Mouse (Mus musculus): Measurements from ENCODE around the gene Lsr.
A peak's percentile ranks its signal among the peaks of the same experiment; 100 is the strongest.
"Not testable (repeated sequence)": the region's sequence is repeated elsewhere in the genome, so short reads cannot be mapped to it uniquely, and the experiment has no call there.

Lsr gene

DNA sequence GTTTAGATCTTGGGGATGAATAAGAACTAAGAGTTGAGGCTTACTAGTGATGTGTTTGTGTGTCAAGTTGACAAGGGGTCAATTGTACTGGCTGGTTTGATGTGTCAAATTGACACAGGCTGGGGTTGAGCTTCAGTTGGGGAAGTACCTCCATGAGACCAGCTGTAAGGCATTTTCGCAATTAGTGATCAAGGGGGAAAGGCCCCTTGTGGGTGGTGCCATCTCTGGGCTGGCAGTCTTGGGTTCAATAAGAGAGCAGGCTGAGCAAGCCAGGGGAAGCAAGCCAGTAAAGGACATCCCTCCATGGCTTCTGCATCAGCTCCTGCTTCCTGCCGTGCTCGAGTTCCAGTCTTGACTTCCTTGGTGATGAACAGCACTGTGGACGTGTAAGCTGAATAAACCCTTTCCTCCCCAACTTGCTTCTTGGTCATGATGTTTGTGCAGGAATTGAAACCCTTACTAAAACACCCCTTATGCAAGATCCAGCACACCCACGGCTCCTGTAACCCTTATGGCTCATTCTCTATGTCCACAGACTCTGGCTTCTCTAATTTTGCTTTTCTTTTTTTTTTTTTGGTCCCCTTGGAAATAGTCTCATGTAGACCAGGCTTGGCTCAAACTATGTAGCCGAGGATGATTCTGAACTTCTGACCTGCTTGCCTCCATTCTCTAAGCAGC, 37.7 kb downstream of the Lsr start:
- DNase-seq (ENCODE audit: low read depth, low spot score) = not testable (repeated sequence)

GRCm38 (mm10) chr7:30924581-30924980, 48.7 kb downstream of the Lsr start, which contains the start of gene Hamp2:
Gene Hamp2 (minus strand): TSS chr7:30924681.
- not testable (repeated sequence) for DNase-seq (ENCODE audit: low read depth, low spot score)

GRCm38 (mm10) chr7:30924071-30924470, 49.2 kb downstream of the Lsr start:
- no peak for DNase-seq (ENCODE audit: low read depth, low spot score)

DNA sequence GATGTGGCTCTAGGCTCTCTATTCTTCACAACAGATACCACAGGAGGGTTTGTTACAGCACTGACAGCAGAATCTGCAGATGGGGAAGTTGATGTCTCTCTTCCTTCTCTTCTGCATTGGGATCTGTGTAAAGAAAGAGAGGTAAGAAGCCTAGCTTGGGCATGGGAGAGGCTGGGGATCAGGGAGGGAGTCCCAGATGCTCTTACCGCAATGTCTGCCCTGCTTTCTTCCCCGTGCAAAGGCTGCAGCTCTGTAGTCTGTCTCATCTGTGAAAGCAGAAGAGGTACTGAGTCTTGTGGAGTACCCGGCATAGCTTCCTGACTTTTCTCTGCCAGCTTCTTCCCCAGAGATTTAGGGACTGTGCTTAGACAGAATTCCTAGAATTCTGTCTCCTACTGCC, 50.8 kb downstream of the Lsr start:
- not testable (repeated sequence) for DNase-seq (ENCODE audit: low read depth, low spot score)

DNA sequence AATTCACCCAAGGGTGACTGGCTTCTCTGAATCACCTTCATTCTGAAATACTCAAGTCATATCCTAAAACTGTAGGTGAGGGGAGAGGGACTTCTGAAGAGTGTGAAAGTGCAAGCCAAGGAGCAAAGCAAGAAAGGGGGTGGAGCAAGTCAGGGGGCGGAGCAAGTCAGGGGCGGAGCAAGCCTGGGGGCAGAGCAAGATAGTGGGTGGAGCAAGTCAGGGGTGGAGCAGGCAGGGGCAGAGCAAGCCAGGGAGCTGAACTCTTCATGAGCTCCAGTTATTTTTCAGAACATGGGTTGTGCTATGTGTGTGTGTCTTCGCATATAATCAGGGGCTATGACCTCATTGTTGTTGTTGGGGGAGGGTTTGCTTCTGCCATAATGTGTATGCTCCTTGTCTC, 53.0 kb downstream of the Lsr start:
- DNase-seq (ENCODE audit: low read depth, low spot score) = no peak

- DNase-seq (ENCODE audit: low read depth, low spot score) = no peak
Measured at GRCm38 (mm10) chr7:30917219-30917618, 56.0 kb downstream of the Lsr start.

- peak; percentile 27 for DNase-seq (ENCODE audit: low read depth, low spot score)
Measured at GRCm38 (mm10) chr7:30916713-30917112, 56.6 kb downstream of the Lsr start.

DNA sequence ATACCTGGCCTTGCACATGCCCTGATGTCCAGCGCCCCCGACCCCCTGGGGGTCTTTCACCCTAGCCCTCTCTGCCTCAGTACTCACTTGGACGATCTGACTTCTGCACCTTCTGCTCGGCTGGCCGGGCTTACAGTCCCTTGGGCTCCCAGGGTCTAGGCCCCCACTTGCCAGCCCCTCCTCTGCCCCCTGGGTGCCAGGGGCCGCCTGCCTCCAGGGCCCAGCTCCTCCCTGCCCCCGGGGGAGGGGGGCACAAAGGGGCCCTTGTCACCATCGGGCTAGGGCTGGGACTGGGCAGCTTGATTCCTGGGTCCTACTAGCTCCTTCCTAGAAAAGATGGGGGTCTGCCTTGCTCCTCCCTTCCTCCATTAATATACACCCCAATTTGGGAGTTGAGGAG, 58.5 kb downstream of the Lsr start, which contains the start of gene Mag:
TSS of gene Mag (minus strand) at position 142 of the 400 bp plus-strand sequence.
- peak; percentile 31 for DNase-seq (ENCODE audit: low read depth, low spot score)

DNA sequence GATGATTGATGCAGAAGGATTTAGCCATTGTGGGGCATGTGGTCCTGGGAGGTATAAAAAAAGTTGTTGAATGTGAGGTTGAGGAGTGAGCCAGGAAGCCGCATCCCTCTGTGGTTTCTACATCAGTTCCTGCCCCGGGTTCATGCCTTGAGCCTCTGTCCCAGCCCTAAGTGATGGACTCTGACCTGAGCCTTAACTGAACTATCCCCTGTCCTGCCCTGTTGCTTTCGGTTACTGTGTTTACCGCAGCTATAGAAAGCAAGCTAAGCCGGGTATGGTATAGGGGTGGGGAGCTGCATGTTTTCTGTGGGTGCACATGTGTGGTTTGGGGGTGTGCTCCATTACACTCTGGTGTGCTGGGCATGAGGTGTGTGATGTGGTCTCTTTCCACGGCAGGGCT, 63.5 kb downstream of the Lsr start:
- no peak for DNase-seq (ENCODE audit: low read depth, low spot score)

DNA sequence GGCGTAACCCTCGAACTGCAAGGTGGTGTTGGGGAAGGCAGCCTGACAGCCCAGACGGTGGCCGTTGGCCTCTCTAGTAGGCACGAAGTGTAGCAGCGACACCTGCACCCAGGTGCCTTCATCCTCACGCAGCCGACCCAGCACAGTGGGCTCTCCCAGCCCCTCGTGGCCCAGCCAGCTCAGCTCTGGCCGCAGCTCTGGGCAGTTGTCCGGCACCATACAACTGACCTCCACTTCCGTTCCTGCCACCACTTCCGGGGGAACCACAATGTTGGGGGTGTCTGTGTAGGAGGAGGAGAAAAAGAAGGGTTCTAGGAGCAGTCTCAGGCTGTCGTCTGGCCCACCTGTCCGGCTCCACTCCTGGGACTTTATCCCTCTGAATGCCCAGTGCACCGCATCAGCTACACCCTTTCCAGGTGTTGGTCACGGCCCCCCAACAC, 64.3 kb downstream of the Lsr start:
- DNase-seq (ENCODE audit: low read depth, low spot score) = no peak

- DNase-seq (ENCODE audit: low read depth, low spot score) = no peak
Measured at GRCm38 (mm10) chr7:30908277-30908991, 64.8 kb downstream of the Lsr start.
